Mouse (Mus musculus): ENCODE data around the gene Rpl13a. TPM values are rescaled to one million over a fixed set of nuclear protein-coding genes. Genes with fewer than 3 reads are reported as not detected.
"Not testable (repeated sequence)": the region's sequence is repeated elsewhere in the genome, so short reads cannot be mapped to it uniquely, and the experiment has no call there.

Rpl13a gene
- total RNA-seq, 4 experiments from 2014 or later: 731 to 1,022 (median 859) TPM

- no peak for DNase-seq (ENCODE audit: low spot score in 2 of 2)
These were observed 8.5 kb downstream of the Rpl13a start for GRCm38 (mm10) chr7:45119780-45120709.

- no peak for DNase-seq (ENCODE audit: low spot score in 2 of 2)
These were observed 10.2 kb downstream of the Rpl13a start for GRCm38 (mm10) chr7:45118336-45118735.

GRCm38 (mm10) chr7:45117566-45117965 lies 11.0 kb downstream of the Rpl13a start:
- no peak for DNase-seq (ENCODE audit: low spot score in 2 of 2)

GRCm38 (mm10) chr7:45113476-45113875 lies 15.1 kb downstream of the Rpl13a start:
- no peak for DNase-seq (ENCODE audit: low spot score in 2 of 2)

GRCm38 (mm10) chr7:45112529-45112928 lies 16.0 kb downstream of the Rpl13a start:
- no peak for DNase-seq (ENCODE audit: low spot score in 2 of 2)

- no peak for DNase-seq (ENCODE audit: low spot score in 2 of 2)
These were observed 16.6 kb downstream of the Rpl13a start for GRCm38 (mm10) chr7:45111940-45112339.

GRCm38 (mm10) chr7:45110089-45110488 lies 18.5 kb downstream of the Rpl13a start:
- not testable (repeated sequence) for DNase-seq (ENCODE audit: low spot score in 2 of 2)

- DNase-seq (ENCODE audit: low spot score in 2 of 2): no peak
These were observed 21.4 kb downstream of the Rpl13a start for GRCm38 (mm10) chr7:45107052-45107645.

GRCm38 (mm10) chr7:45106441-45106840 lies 22.1 kb downstream of the Rpl13a start:
- no peak for DNase-seq (ENCODE audit: low spot score in 2 of 2)

GRCm38 (mm10) chr7:45105491-45105890 lies 23.1 kb downstream of the Rpl13a start:
- DNase-seq (ENCODE audit: low spot score in 2 of 2): no peak

GRCm38 (mm10) chr7:45104941-45105340 lies 23.6 kb downstream of the Rpl13a start:
- DNase-seq (ENCODE audit: low spot score in 2 of 2): no peak

GRCm38 (mm10) chr7:45103652-45104180 lies 24.8 kb downstream of the Rpl13a start, which contains the start of gene Fcgrt:
Fcgrt (minus strand) TSS chr7:45103851.
- DNase-seq (ENCODE audit: low spot score in 2 of 2): peak in 1 of 2 experiments; percentile 42

GRCm38 (mm10) chr7:45102940-45103585 lies 25.5 kb downstream of the Rpl13a start:
- DNase-seq (ENCODE audit: low spot score in 2 of 2): no peak

GRCm38 (mm10) chr7:45102441-45102840 lies 26.1 kb downstream of the Rpl13a start:
- no peak for DNase-seq (ENCODE audit: low spot score in 2 of 2)

- DNase-seq (ENCODE audit: low spot score in 2 of 2): no peak
These were observed 28.5 kb downstream of the Rpl13a start for GRCm38 (mm10) chr7:45100046-45100445.

- no peak for DNase-seq (ENCODE audit: low spot score in 2 of 2)
These were observed 29.9 kb downstream of the Rpl13a start for GRCm38 (mm10) chr7:45098541-45099240.

GRCm38 (mm10) chr7:45097479-45097878 lies 31.1 kb downstream of the Rpl13a start:
- DNase-seq (ENCODE audit: low spot score in 2 of 2): no peak

- DNase-seq (ENCODE audit: low spot score in 2 of 2): not testable (repeated sequence)
These were observed 32.6 kb downstream of the Rpl13a start for GRCm38 (mm10) chr7:45095965-45096364.

GRCm38 (mm10) chr7:45095367-45095766 lies 33.2 kb downstream of the Rpl13a start:
- DNase-seq (ENCODE audit: low spot score in 2 of 2): no peak

GRCm38 (mm10) chr7:45094121-45094520 lies 34.4 kb downstream of the Rpl13a start:
- no peak for DNase-seq (ENCODE audit: low spot score in 2 of 2)

- no peak for DNase-seq (ENCODE audit: low spot score in 2 of 2)
These were observed 35.0 kb downstream of the Rpl13a start for GRCm38 (mm10) chr7:45093516-45093905.

Data from layer of hippocampus, adult 8-10 months (tissue).